Mouse (Mus musculus): Measurements from ENCODE around the gene Cpn2.

The Cpn2 gene

DNA sequence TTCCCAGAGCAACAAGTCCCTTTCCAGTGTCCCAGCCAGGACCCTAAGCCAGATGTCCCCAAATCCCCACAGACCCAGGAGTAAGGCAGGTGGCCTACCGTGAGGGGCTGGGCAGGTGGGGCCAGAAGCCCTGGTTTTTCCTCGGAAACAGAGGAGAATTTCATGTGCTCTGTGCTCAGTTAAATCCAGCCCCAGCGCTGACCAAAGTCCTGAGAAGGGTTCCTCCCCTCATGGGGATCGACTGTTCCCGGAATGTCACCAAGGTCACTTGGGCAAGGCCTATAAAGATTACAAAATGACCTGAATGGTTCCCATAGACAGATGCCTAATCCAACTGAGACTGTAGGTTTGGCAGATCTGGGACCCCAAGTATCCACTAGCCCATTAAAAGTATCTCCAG lies at the start of gene Cpn2:
TSS of gene Cpn2 (minus strand) at position 141 of the 400 bp plus-strand sequence.
- no peak for DNase-seq

DNA sequence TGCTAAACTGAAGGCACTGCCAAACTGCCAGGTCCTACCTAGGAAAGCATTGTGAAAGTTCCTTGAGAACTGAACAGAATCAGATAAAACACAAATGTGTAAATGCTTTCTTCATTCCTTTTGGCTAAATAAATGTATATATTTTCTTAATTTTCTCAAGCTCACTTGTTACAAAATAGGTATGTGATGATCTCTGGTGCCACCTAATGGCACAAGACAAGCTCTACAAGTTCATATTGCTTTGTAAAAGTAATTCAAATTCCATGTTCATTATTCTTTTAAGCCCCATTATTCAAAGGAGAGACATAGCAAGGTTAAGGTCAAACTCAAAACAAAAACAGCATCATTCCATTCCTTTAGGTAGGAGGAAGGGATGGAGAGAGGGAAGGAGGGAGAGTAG lies 46.9 kb upstream of the Cpn2 start:
- peak in 1 of 2 experiments; percentile 24 for DNase-seq

DNA sequence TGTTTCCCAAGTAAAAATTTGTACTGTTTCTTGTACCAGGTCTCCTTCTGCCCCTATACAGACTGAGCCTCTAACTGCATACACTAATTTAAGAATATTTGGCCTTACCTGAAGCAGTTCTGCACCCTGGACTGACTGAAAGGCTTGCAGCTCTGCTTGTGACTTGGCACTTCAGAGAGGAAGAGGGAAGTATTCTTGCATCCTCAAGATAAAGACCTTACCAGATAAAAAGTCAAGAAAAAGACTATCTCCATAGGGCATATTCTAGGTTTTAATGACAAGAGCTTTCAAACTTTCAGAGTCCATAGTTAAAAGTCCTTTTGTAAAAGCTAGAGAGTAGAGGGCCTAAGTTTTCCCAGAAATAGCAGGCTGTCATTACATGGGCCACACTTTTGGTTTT lies 43.3 kb upstream of the Cpn2 start, which contains the start of gene Gp5:
TSS of gene Gp5 (minus strand) at position 133 of the 400 bp plus-strand sequence.
- DNase-seq = no peak

DNA sequence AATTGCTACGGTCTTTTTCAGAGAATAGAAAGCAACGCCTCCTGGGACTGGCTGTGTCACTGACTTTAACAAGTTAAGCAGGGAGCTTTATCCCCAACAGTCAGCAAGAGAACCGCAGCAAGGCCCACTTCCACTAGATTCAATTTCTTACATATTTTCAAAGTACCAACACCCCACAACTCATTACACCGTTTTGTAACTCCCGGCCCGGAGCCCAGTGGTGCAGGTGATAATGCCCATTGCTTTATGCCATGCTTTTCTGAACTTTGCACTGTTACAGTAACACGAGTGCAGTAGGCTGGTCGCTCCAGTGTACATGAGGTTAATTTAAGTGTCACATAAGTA lies 42.8 kb upstream of the Cpn2 start:
- no peak for DNase-seq

GRCm38 (mm10) chr16:30309395-30310170 lies 42.3 kb upstream of the Cpn2 start:
- DNase-seq = peak; percentile 28 to 44

- DNase-seq = peak; percentile 68 to 86
Measured at GRCm38 (mm10) chr16:30308616-30309394, 41.5 kb upstream of the Cpn2 start.

- DNase-seq = no peak
Measured at GRCm38 (mm10) chr16:30307961-30308615, 40.8 kb upstream of the Cpn2 start.

DNA sequence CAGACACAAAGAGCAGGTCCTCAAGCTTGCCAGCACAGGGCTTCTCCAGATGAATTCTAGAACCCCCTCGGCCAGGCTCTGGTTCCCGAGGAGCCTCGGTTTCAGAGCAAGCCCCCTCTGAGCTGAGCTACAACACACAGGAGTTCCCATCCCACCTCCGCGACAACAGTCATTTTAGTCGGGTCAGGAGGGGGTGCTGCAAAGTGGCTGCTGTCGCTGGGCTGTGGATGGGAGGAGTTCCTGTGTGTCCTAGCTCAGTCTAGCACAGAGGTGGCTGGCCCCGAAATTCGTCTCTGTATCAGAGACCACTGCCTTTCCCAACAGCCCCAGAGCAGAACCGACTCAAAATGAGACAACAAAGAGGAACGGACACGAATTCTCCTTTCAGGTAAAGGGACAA lies 40.0 kb upstream of the Cpn2 start:
- no peak for DNase-seq

DNA sequence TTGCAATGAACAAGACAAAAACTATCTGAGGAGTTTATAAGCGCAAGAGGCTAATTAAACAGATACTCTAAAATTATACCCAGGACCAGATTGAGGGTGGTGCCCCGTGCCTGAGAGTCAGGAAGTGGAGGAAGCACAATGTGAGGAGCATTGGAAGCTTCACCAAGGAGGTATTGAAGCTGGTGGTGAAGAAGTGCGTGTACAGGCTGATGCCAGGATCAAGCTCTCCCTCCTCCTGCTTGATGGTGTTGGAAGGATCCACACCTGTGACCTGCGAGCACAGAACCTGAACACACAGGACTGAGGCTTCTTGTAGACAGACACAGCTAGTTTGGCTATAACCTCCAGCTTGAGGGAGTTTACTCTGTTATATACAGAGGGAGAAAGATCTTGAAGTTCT lies 38.8 kb upstream of the Cpn2 start:
- no peak for DNase-seq

GRCm38 (mm10) chr16:30304236-30304635 lies 36.9 kb upstream of the Cpn2 start:
- no peak for DNase-seq

- no peak for DNase-seq
Measured at GRCm38 (mm10) chr16:30303411-30303810, 36.1 kb upstream of the Cpn2 start.

DNA sequence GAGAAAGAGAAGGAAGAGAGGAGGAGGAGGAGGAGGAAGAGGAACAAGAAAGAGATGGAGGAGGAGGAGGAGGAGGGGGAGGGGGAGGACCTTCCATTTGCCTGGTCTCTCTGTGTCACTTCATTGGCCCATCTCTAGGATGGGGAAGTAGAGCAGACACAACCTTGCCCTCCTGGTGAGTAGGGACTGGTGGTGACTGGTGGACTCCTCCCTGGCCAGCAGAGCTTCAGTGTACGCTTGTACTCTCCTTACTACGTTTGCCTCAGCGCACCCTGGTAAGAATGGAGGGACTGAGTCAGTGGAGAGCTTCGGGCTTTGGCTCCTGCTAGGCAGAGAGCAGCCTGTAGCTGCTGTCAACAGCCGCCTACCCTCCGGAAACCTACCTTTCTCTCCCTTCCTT lies 35.4 kb upstream of the Cpn2 start:
- no peak for DNase-seq

DNA sequence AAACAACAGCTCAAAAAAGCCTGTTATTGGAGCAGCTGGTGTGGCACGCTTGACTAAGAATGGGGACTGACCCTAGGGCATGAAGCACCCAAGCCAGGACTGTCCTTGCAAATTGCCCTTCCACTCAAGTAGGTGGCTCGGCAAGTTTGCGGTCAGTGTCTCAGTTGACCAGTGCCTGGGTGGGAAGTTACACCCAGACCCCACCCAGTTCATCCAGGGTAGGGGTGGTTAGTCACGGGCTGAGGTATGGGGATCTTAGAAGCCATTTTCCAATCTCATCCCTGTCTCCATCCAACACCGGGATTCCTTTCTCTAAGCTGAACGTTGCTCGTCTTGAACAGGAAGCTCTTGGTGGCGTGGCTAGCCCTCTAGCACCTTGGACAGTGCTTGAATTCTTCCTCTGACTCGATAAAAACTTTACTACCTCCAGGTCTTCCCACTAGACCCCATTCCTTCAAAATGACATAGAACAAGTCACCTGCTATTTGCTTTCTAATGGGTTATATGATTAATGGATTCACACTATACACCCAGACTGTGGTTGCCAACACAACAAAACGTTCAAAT lies 32.5 kb upstream of the Cpn2 start:
- no peak for DNase-seq

GRCm38 (mm10) chr16:30297450-30297849 lies 30.2 kb upstream of the Cpn2 start:
- DNase-seq = no peak

DNA sequence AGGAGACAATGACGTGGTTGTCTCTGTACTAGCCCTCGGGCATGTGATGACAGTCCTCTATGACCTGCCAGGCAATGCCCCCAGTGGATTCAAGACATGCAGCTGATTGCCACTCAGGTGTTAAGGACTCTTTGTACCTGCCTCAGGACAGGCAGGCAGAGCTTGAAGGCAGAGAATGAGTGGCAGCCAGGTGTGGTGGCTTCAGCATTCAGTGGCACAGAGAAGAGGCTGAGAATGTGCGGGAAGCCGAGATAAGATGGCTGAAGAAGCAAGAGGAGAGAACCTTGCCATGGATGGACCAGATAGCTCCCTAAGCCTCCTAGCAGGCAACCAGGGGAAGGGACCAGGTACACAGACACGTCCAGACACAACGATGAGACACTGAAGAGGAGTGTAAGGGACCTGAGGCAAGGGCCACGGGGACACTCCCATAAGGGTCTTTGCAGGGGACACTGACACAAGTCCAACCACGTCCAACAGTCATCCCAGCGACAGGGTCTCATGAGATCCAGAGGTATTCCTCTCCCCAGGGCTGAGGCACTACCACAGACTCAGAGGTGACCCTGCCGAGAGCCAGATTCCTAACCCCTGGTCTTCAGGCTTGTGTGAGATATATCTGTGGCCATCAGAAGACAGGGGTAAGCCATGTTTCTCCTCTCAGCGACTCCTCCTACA lies 29.4 kb upstream of the Cpn2 start:
- DNase-seq = no peak

DNA sequence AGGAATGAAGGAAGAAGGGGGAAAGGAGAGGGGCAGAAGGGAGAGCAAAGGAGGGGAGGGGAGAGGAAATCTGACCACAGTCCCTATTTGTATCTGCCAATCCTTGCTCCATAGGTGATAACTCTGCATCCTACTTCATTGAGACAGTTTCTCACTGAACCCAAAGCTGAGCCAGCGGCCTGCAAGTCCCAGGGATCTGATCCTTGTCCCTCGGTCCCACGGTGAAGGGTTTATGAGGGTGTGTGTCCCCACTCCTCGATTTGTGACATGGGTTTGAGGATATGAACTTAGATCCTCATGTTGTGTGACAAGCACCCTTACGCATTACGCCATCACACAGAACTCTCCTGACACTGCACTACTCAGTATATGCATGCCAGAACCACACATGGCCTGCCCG lies 27.8 kb upstream of the Cpn2 start:
- DNase-seq = no peak

- DNase-seq = no peak
Measured at GRCm38 (mm10) chr16:30290436-30290835, 23.1 kb upstream of the Cpn2 start.

DNA sequence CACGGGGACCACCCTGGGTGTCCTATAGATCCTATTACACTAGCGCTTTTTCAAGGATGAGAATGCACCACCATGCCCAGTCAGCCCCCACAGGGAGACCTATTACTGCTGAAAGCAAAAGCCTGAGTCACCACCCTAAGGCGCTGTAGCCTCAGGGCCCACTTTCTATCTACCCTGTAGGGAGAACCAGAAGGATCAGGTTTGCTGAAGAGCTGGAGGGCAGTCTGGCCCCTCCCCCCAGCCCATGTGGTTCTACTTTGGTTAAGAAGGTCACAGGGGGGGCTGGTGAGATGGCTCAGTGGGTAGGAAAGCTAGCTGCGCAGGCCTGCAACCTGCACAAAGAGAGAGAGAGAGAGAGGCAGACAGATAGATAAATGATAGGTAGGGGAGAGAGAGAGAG lies 18.4 kb upstream of the Cpn2 start:
- no peak for DNase-seq

- DNase-seq = peak; percentile 31 to 43
Measured at GRCm38 (mm10) chr16:30283743-30284337, 16.5 kb upstream of the Cpn2 start.

- no peak for DNase-seq
Measured at GRCm38 (mm10) chr16:30282844-30283495, 15.7 kb upstream of the Cpn2 start, which contains the start of gene Lrrc15. Lrrc15 (minus strand) TSS chr16:30283256.

GRCm38 (mm10) chr16:30280676-30281297 lies 13.5 kb upstream of the Cpn2 start:
- DNase-seq = no peak

Data from cerebellum, adult 18-20 months (tissue).